Mouse (Mus musculus) ES-E14 (cell line): ENCODE data around the gene Ehbp1.

Source experiments
- CHD2 ChIP-seq: IDR thresholded peaks from 2 replicates; pipeline ENCODE4 v1.6.1; 2014; ENCODE audit warnings: mild to moderate bottlenecking, low read depth, low read length, inconsistent platforms
- HCFC1 ChIP-seq: IDR thresholded peaks from 2 replicates; pipeline ENCODE4 v1.6.1; 2012; ENCODE audit warnings: low read length, inconsistent platforms, borderline replicate concordance; ENCODE audit not compliant: insufficient read depth
- MAFK ChIP-seq: IDR thresholded peaks from 2 replicates; pipeline ENCODE4 v1.6.1; 2014; ENCODE audit warnings: mild to moderate bottlenecking, low read depth, low read length, inconsistent platforms; ENCODE audit not compliant: insufficient read depth
- ZC3H11A ChIP-seq: IDR thresholded peaks from 2 replicates; pipeline ENCODE4 v1.6.1; 2012; ENCODE audit warnings: low read depth, mild to moderate bottlenecking, inconsistent platforms, low read length, borderline replicate concordance
- ZNF384 ChIP-seq: IDR thresholded peaks from 2 replicates; pipeline ENCODE4 v1.6.1; 2012; ENCODE audit warnings: low read depth, low read length, inconsistent platforms

GRCm38 (mm10) chr11:22156182-22156581, 185.9 kb downstream of the Ehbp1 start:
- no peak for TF ChIP-seq MAFK
- TF ChIP-seq CHD2 = no peak
- TF ChIP-seq ZC3H11A = no peak
- no peak for TF ChIP-seq ZNF384
- TF ChIP-seq HCFC1 = no peak
